Mouse (Mus musculus): ENCODE data around the gene Mlip. TPM values are rescaled to one million over a fixed set of nuclear protein-coding genes. Genes with fewer than 3 reads are reported as not detected.

The Mlip gene
- total RNA-seq, 1 experiment, result not detected

DNA sequence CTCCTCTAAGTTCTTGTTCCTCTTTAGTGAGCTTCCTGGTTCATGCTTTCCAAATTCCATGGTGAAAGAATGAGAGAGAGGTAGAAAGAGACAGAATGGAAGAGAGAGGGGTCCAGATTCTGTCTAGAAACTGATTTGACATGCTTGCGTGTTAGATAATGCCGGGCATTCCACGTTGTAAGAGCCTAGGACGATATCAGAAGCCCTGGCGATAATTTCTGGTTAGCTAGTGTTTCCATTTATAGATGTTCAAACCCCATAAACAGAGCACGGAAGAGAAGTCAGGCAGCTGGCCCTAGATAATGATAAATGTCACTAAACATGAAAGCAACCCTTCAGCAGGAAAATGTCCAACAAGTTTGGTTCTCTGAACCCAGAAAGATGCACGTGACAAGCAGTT, 5.1 kb downstream of the Mlip start:
- Histone ChIP-seq H3K4me3 (ENCODE audit: insufficient read depth in 1 of 2, low read depth in 1 of 2, low read length in 2 of 2, poor library complexity in 1 of 2, severe bottlenecking in 1 of 2) (no peak overlapping the region), H3K27ac (ENCODE audit: insufficient read depth, low read depth, low read length, poor library complexity, severe bottlenecking) (no peak overlapping the region), H3K9me3 (ENCODE audit: control insufficient read depth, insufficient read depth, low read depth, low read length) (no peaks in the 10 kb centered on the region), H3K9ac (ENCODE audit: insufficient read depth, low read depth, low read length, poor library complexity, severe bottlenecking) (no peak overlapping the region), H3K36me3 (ENCODE audit: control insufficient read depth, insufficient read depth, low read length, poor library complexity, severe bottlenecking) (no peaks in the 10 kb centered on the region), H3K4me1 (ENCODE audit: control insufficient read depth in 2 of 2, insufficient read depth in 2 of 2, low read length in 2 of 2, poor library complexity in 1 of 2) (no peaks in the 10 kb centered on the region)
- in situ Hi-C loops (cut with MboI; ENCODE audit: low sequenced_read_pairs in 2 of 2, unreplicated experiment in 2 of 2), result no loop called here
- TF ChIP-seq HCFC1 (IDR thresholded peaks at IDR 0.05; ENCODE audit: borderline replicate concordance, insufficient read depth, low read length) (no peak), ZC3H11A (IDR thresholded peaks at IDR 0.05; ENCODE audit: borderline replicate concordance, low read depth, low read length) (no peak), CHD2 (IDR thresholded peaks at IDR 0.05; ENCODE audit: low read depth, low read length) (no peak)
- no peak for DNase-seq (ENCODE audit: low read depth, low spot score)

DNA sequence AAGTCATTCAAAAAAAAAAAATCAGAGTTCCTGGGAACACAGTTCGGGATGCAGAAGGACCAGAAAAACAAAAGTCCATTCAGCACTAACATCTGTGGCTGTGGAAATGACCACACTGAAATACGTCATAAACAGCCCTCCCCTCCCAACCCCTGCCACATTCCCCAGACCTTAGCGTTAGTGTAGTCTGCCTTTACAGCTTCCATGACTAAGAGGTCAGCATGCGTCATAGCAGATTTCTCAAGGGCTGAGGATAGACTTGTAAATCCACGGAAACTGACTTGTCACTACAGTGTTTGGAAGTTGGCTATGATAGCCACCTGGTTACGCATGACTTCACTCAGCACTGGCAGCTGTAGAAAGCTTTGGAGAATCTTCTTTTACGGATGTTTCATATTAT, 8.5 kb downstream of the Mlip start:
- no peak for TF ChIP-seq MAFK (IDR thresholded peaks at IDR 0.05; ENCODE audit: insufficient read depth, low read depth, low read length)
- TF ChIP-seq HCFC1 (IDR thresholded peaks at IDR 0.05; ENCODE audit: borderline replicate concordance, insufficient read depth, low read length), result no peak
- no peak for TF ChIP-seq ZC3H11A (IDR thresholded peaks at IDR 0.05; ENCODE audit: borderline replicate concordance, low read depth, low read length)
- TF ChIP-seq CHD2 (IDR thresholded peaks at IDR 0.05; ENCODE audit: low read depth, low read length), result no peak
- TF ChIP-seq ZNF384 (IDR thresholded peaks at IDR 0.05; ENCODE audit: low read depth, low read length), result no peak
- no peak for DNase-seq (ENCODE audit: low read depth, low spot score)
- Histone ChIP-seq H3K27ac (ENCODE audit: insufficient read depth, low read depth, low read length, poor library complexity, severe bottlenecking) (no peak overlapping the region), H3K4me3 (ENCODE audit: insufficient read depth in 1 of 2, low read depth in 1 of 2, low read length in 2 of 2, poor library complexity in 1 of 2, severe bottlenecking in 1 of 2) (no peak overlapping the region), H3K9ac (ENCODE audit: insufficient read depth, low read depth, low read length, poor library complexity, severe bottlenecking) (no peak overlapping the region), H3K36me3 (ENCODE audit: control insufficient read depth, insufficient read depth, low read length, poor library complexity, severe bottlenecking) (no peaks in the 10 kb centered on the region), H3K9me3 (ENCODE audit: control insufficient read depth, insufficient read depth, low read depth, low read length) (no peaks in the 10 kb centered on the region), H3K4me1 (ENCODE audit: control insufficient read depth in 2 of 2, insufficient read depth in 2 of 2, low read length in 2 of 2, poor library complexity in 1 of 2) (no peaks in the 10 kb centered on the region)
- in situ Hi-C loops (cut with MboI; ENCODE audit: low sequenced_read_pairs in 2 of 2, unreplicated experiment in 2 of 2), result no loop called here

DNA sequence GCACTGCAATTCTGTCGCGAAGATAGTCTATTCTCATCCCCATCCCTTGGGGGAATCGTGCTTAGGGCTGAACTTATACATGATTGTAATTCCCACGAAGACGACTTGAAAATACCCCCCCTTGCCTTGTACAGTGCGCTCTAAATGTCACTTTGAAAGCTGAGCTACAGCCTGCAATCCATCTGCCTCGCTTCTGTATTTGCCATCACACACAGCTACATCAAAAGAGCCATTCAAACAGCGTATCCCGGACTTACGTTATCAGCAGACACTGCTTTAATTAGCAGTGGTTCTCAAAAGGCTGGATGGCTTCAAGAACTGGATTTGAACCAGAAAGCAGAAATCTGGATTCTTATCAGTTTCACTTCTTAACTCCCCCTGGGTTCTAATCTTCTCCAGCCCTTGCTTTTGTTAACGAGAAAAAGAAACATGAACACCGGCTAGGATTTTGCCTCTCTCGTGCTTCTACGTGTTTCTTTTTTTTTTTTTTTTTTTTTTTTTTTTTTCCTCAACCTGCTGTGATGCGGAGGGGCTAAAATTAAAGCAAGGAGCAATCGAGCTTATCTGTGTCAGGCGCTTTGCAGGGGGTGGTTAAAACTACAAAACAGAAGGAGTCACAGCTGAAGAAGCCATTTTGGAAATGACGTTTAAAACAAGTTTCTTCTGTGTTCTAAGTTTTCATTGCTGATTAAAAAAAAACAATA, 12.5 kb downstream of the Mlip start:
- no peak for DNase-seq (ENCODE audit: low read depth, low spot score)
- Histone ChIP-seq H3K9ac (ENCODE audit: insufficient read depth, low read depth, low read length, poor library complexity, severe bottlenecking) (no peak overlapping the region), H3K4me1 (ENCODE audit: control insufficient read depth in 2 of 2, insufficient read depth in 2 of 2, low read length in 2 of 2, poor library complexity in 1 of 2) (no peaks in the 10 kb centered on the region), H3K9me3 (ENCODE audit: control insufficient read depth, insufficient read depth, low read depth, low read length) (no peaks in the 10 kb centered on the region), H3K4me3 (ENCODE audit: insufficient read depth in 1 of 2, low read depth in 1 of 2, low read length in 2 of 2, poor library complexity in 1 of 2, severe bottlenecking in 1 of 2) (no peak overlapping the region), H3K36me3 (ENCODE audit: control insufficient read depth, insufficient read depth, low read length, poor library complexity, severe bottlenecking) (no peaks in the 10 kb centered on the region), H3K27ac (ENCODE audit: insufficient read depth, low read depth, low read length, poor library complexity, severe bottlenecking) (no peak overlapping the region)
- in situ Hi-C loops (cut with MboI; ENCODE audit: low sequenced_read_pairs in 2 of 2, unreplicated experiment in 2 of 2), result no loop called here
- TF ChIP-seq MAFK (IDR thresholded peaks at IDR 0.05; ENCODE audit: insufficient read depth, low read depth, low read length), result no peak

DNA sequence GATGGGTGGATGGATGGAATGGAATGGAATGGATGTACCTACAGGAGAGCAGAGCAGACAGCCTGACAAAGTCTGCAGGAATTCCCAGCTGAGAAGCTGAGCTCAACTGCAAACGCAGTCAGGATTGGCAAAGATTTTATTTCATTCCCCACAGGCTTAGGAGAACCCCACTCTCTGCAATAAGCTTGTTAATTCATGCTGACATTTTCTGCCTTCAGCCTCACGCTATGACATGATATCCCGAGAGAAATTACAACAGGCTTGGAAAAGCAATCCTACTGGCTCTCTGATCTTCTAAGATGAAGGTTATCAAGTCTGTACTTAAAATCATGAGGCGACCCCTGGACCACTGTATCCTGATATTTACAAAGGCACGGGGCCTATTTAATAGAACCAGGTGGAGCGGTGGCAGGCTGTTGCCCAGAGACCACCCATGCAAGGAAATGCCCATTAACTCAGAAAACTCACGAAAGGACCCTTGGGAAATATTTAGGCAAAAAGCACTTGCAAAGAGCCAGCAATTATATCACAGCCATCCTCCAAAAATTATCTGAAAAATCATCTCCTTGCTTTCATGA, 13.1 kb downstream of the Mlip start:
- Histone ChIP-seq H3K4me1 (ENCODE audit: control insufficient read depth in 2 of 2, insufficient read depth in 2 of 2, low read length in 2 of 2, poor library complexity in 1 of 2) (no peaks in the 10 kb centered on the region), H3K4me3 (ENCODE audit: insufficient read depth in 1 of 2, low read depth in 1 of 2, low read length in 2 of 2, poor library complexity in 1 of 2, severe bottlenecking in 1 of 2) (no peak overlapping the region), H3K9me3 (ENCODE audit: control insufficient read depth, insufficient read depth, low read depth, low read length) (no peaks in the 10 kb centered on the region), H3K36me3 (ENCODE audit: control insufficient read depth, insufficient read depth, low read length, poor library complexity, severe bottlenecking) (no peaks in the 10 kb centered on the region), H3K9ac (ENCODE audit: insufficient read depth, low read depth, low read length, poor library complexity, severe bottlenecking) (no peak overlapping the region), H3K27ac (ENCODE audit: insufficient read depth, low read depth, low read length, poor library complexity, severe bottlenecking) (no peak overlapping the region)
- no peak for DNase-seq (ENCODE audit: low read depth, low spot score)
- TF ChIP-seq ZC3H11A (IDR thresholded peaks at IDR 0.05; ENCODE audit: borderline replicate concordance, low read depth, low read length), result no peak
- TF ChIP-seq CHD2 (IDR thresholded peaks at IDR 0.05; ENCODE audit: low read depth, low read length), result no peak
- TF ChIP-seq ZNF384 (IDR thresholded peaks at IDR 0.05; ENCODE audit: low read depth, low read length), result no peak
- TF ChIP-seq HCFC1 (IDR thresholded peaks at IDR 0.05; ENCODE audit: borderline replicate concordance, insufficient read depth, low read length), result no peak
- no peak for TF ChIP-seq MAFK (IDR thresholded peaks at IDR 0.05; ENCODE audit: insufficient read depth, low read depth, low read length)
- in situ Hi-C loops (cut with MboI; ENCODE audit: low sequenced_read_pairs in 2 of 2, unreplicated experiment in 2 of 2), result no loop called here

DNA sequence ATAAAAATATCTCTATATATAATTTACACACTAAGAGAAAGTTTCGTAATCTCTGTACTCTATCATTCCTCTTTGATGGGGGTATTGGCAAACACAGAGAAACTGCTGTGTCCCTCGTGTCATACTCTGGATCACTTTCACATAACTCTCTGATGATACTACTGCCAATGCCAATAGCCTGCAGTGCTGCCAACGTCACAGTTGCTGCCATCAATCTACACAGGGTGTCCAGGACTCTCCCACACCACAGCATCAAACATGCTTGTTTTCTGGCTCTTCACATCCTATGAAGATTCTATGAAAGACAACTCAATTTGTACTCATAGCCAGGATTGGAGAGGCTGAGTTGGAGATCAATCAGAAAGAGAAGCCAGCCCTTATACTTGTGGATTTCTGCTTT, 17.4 kb downstream of the Mlip start:
- TF ChIP-seq ZNF384 (IDR thresholded peaks at IDR 0.05; ENCODE audit: low read depth, low read length), result no peak
- no peak for TF ChIP-seq ZC3H11A (IDR thresholded peaks at IDR 0.05; ENCODE audit: borderline replicate concordance, low read depth, low read length)
- TF ChIP-seq MAFK (IDR thresholded peaks at IDR 0.05; ENCODE audit: insufficient read depth, low read depth, low read length), result no peak
- TF ChIP-seq HCFC1 (IDR thresholded peaks at IDR 0.05; ENCODE audit: borderline replicate concordance, insufficient read depth, low read length), result no peak
- no peak for TF ChIP-seq CHD2 (IDR thresholded peaks at IDR 0.05; ENCODE audit: low read depth, low read length)
- in situ Hi-C loops (cut with MboI; ENCODE audit: low sequenced_read_pairs in 2 of 2, unreplicated experiment in 2 of 2), result no loop called here
- Histone ChIP-seq H3K4me1 (ENCODE audit: control insufficient read depth in 2 of 2, insufficient read depth in 2 of 2, low read length in 2 of 2, poor library complexity in 1 of 2) (no peaks in the 10 kb centered on the region), H3K4me3 (ENCODE audit: insufficient read depth in 1 of 2, low read depth in 1 of 2, low read length in 2 of 2, poor library complexity in 1 of 2, severe bottlenecking in 1 of 2) (no peak overlapping the region), H3K27ac (ENCODE audit: insufficient read depth, low read depth, low read length, poor library complexity, severe bottlenecking) (no peak overlapping the region), H3K9ac (ENCODE audit: insufficient read depth, low read depth, low read length, poor library complexity, severe bottlenecking) (no peak overlapping the region), H3K36me3 (ENCODE audit: control insufficient read depth, insufficient read depth, low read length, poor library complexity, severe bottlenecking) (no peaks in the 10 kb centered on the region), H3K9me3 (ENCODE audit: control insufficient read depth, insufficient read depth, low read depth, low read length) (no peaks in the 10 kb centered on the region)
- no peak for DNase-seq (ENCODE audit: low read depth, low spot score)
